Mouse (Mus musculus): ENCODE measurements around the gene Ect2.

The Ect2 gene

DNA sequence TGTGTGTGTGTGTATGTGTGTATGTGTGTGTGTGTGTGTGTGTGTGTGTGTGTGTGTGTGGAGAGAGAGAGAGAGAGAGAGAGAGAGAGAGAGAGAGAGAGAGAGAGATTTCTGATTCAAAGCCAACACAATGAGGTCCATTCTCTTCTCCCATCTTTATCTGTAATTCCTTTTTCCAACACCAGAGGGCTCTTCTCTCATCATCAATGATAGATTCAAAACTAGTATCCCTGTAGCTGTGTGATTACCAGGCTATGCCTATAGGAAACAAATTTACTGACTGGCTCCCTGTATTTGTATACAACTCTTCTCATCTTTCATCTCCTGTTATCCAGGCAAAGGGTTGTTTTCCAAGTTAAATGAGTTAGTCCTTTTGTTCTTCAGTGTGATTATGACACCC lies 86.5 kb downstream of the Ect2 start:
- no peak for DNase-seq (ENCODE audit: low read depth)

DNA sequence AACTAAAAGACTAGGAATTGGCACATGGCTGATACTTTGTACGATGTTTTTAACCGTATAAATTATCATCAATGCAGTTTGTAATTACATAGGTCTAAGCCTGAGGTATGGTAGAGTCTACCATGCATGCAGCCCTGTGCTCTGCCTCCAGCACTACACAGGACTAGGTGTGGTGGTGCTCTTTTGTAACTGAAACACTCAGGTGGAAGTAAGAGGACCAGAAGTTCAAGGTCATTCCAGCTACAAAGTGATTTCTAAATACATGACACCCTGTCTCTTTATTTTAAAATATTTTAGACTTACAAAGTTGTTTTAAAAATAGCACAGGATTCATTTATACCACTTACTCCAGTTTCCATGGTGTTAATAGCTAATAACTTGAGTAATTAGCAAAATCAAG lies 88.8 kb downstream of the Ect2 start:
- no peak for DNase-seq (ENCODE audit: low read depth)

DNA sequence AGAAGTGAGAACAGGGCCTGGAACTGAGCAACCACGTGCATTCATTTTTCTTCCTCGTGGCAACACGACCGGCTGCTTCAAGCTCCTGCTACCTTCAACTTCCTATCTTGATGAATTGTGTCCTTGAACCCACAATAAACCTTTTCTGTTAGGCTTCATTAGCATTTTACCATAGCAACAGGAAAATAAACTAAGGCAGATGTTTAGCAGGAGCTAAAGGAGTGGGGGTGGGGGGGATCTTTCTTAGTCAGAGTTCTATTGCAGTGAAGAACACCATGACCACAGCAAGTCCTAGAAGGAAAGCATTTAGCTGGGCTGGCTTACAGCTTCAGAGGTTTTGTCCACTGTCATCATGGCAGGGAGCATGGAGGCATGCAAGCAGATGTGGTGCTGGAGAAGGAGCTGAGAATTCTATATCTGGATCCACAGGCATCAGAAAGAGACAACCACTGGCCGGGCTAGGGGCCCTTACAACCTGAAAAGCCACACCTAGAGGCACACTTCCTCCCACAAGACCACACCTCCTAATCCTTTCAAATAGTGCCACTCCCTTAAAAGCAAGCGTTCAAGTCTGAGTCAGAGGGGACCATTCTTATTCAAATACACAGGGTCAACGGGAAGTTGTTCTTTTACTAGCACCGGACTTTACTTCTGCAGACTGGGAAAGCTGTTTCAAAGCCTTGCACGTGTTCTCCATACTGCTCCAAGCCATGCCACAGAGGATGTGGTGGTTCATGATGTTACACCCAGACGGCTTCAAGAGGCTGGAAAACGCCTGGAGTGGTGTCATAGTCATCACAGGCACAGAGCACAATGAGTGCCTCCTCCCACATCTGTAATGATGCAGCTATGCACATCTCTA lies 90.0 kb downstream of the Ect2 start:
- no peak for DNase-seq (ENCODE audit: low read depth)

DNA sequence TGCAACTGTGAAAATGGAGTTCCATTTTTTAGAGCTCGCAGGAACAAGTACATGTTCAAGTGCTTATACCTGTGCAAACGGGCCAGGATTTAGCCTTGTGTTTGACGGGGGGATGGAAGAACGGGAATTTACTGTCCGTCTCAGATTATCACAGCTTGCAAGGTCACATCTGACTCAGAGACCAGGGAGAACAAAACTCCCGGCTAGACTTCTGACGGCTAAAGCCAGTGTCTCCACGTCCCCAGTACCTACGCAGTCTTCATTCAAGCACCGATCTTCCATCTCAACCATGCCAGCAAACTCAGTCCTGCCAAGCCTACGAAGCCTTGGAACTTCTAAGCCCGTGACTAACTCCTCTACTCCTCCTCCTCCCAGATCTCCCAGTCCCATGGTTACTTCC lies 93.2 kb downstream of the Ect2 start:
- DNase-seq (ENCODE audit: low read depth): no peak

DNA sequence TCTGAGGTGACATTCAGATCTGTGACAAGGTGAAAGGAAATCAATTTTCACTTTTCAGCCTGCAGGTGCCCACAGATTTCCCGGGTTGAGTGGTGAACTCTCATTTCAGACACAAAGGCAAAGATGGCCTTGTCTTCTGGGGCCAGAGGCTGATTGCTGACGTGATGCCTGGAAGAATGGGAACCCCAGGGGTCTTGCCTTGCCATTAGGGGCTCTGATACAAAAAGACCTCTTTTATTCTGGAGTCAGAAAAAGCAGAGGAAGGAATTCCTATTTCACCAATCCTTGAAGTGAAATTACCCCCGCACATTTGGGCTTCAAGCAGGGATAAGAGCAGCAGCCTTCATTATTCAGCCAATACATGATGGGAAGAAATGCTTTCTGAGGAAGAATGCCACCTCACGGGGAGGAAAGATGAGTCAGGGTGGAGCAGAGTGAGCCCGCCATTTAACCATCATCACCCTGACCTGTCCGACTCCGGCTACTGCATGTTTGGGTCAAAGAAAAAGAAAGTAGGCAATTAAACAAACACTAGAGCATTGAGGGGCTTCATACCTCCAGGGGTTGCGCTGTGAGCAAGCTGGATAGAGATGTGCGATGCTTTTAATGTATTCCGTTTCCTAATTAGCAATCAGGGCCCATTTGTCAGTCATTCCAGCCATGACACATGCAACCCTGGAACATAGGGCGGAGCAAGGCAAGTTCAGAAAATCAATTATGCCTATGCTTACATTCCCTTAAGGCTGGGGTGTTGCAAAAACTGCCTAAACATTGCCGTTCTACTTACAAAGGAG lies 94.0 kb downstream of the Ect2 start:
- no peak for DNase-seq (ENCODE audit: low read depth)

DNA sequence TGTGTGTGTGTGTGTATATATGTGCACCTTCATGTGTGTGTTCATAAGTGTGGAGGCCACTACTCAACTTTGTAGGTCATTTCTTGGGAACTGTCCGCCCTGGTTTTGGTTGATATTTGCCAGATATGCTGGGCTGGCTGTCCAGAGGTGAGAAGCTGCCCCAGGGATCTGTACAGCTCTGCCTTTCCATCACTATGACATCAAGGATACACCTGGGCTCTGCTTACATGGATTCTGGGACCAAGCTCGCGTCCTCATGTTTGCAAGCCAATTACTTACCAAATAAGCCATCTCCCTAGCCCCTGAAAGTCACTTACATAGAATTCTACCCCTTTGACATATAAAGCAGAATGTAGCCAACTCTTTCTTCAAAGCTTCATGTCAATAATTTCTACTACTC lies 98.2 kb downstream of the Ect2 start:
- DNase-seq (ENCODE audit: low read depth): no peak

DNA sequence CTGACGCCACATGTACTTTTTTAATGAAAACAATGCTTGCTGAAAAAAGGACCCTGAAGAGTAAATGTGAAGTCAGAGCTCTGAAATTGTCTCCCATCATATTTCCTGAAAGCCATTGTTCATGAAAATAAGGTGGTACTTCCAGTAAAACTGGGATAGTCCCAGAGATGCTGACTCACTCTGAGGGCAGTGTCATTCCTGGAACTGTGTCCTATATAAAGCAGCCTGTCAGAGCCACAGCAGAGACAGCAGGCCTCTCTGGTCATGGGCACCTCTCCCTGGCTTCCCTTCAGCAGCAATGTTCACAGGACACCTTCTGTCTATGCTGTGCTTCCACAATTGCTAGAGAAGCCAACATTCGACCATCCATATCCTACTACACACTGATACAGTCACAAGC lies 98.9 kb downstream of the Ect2 start:
- no peak for DNase-seq (ENCODE audit: low read depth)
